Mouse (Mus musculus) embryonic facial prominence, embryonic 10.5 days (tissue): ENCODE results near the gene Frk. TPM values are rescaled to one million over a fixed set of nuclear protein-coding genes. Genes with fewer than 3 reads are reported as not detected.
A peak's percentile ranks its signal among the peaks of the same experiment; 100 is the strongest.
"Not testable (repeated sequence)": the region's sequence is repeated elsewhere in the genome, so short reads cannot be mapped to it uniquely, and the experiment has no call there.

Experiments used
- DNase-seq: peaks from one replicate; pipeline ENCODE4 v3.0.0-alpha.2; 2017; ENCODE audit warnings: low spot score
- H3K27ac ChIP-seq: fragments of 300-500 bp; sonication (generic); replicated peaks from 2 replicates; pipeline ENCODE4 v1.5.1; 2016; ENCODE audit warnings: mild to moderate bottlenecking
- H3K27me3 ChIP-seq: fragments of 300-500 bp; sonication (generic); replicated peaks from 2 replicates; pipeline ENCODE4 v1.6.1; 2016; ENCODE audit warnings: low read depth, mild to moderate bottlenecking; ENCODE audit not compliant: poor library complexity, severe bottlenecking
- H3K36me3 ChIP-seq: fragments of 300-500 bp; sonication (generic); replicated peaks from 2 replicates; pipeline ENCODE4 v1.6.1; 2016; ENCODE audit warnings: mild to moderate bottlenecking, moderate library complexity
- H3K4me1 ChIP-seq: fragments of 300-500 bp; sonication (generic); 2 replicates; pipeline ENCODE4 v1.6.1; 2016
- H3K4me3 ChIP-seq: fragments of 300-500 bp; sonication (generic); 2 replicates; pipeline ENCODE4 v1.5.1; 2016; ENCODE audit warnings: mild to moderate bottlenecking, moderate library complexity
- H3K9me3 ChIP-seq: fragments of 300-500 bp; sonication (generic); 2 replicates; pipeline ENCODE4 v1.6.1; 2016; ENCODE audit warnings: mild to moderate bottlenecking
- WGBS: fragments of 180-500 bp; shearing (Covaris S2); methylation state at CpG from one replicate; pipeline ENCODE4 v1.1.7; 2016; 5-methylcytosine and 5-hydroxymethylcytosine counted together
- polyA plus RNA-seq: library from polyadenylated mRNA; unstranded; fragments of >200 nt; fragmentation: Nextera tagmentation; extraction: Ambion mirVana; gene quantifications from 2 replicates; pipeline ENCODE4 v1.2.1, GENCODE M21; 2016

Frk gene
- 5.0 and 6.1 TPM in 2 replicates for polyA plus RNA-seq

- no peaks in the 10 kb centered on the region for H3K27me3 ChIP-seq
- H3K36me3 ChIP-seq = no peaks in the 10 kb centered on the region
- H3K9me3 ChIP-seq = no peaks in the 10 kb centered on the region
- WGBS = 21% methylated on average over 11 of the region's 11 CpGs
- peak within 1 kb of the TSS; percentile 53 for H3K4me3 ChIP-seq
- peaks cover 14% of the 10 kb centered on the region for H3K4me1 ChIP-seq
- peak; percentile 48 for DNase-seq
- H3K27ac ChIP-seq = peak within 1 kb of the TSS; percentile 81
Observed at GRCm38 (mm10) chr10:34483297-34484013, at the start of gene Frk. Frk (plus strand) TSS chr10:34483399.

GRCm38 (mm10) chr10:34434191-34434590 lies 49.0 kb upstream of the Frk start:
- WGBS = 94% methylated on average over 9 of the region's 14 CpGs
- not testable (repeated sequence) for H3K27ac ChIP-seq, H3K4me3 ChIP-seq, H3K27me3 ChIP-seq, H3K36me3 ChIP-seq, H3K9me3 ChIP-seq, DNase-seq, H3K4me1 ChIP-seq

DNA sequence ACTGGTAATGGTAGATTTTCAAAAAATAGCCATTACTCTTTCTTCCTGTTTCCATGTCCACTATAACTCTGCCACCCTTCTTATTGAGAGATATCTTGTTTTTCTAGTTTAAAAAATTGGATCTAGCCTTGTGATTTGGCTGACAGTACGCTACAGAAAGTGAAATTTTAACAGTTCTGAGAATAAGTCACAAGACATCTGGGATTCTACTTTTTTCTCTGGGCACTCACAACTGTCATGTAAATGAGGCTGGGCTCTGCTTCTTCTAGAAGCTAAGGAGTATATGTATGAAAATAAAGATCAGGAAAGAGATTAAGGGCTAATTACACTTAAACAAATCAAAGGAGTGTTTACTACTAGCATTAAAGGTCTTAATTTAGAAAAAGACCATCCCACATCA lies 33.7 kb upstream of the Frk start:
- DNase-seq = no peak
- no peaks in the 10 kb centered on the region for H3K36me3 ChIP-seq
- WGBS = 73% methylated on average over 1 of the region's 1 CpGs

GRCm38 (mm10) chr10:34461451-34461850 lies 21.7 kb upstream of the Frk start:
- Histone ChIP-seq H3K4me3 (no peak overlapping the region), H3K4me1 (no peaks in the 10 kb centered on the region), H3K9me3 (no peaks in the 10 kb centered on the region), H3K27me3 (no peaks in the 10 kb centered on the region), H3K27ac (no peak overlapping the region), H3K36me3 (no peaks in the 10 kb centered on the region)
- no peak for DNase-seq
- WGBS = 82% methylated on average over 4 of the region's 4 CpGs

More for the DNA sequence above, 33.7 kb upstream of the Frk start:
- no peak overlapping the region for H3K27ac ChIP-seq
- no peaks in the 10 kb centered on the region for H3K27me3 ChIP-seq
- H3K4me3 ChIP-seq = no peak overlapping the region
- H3K9me3 ChIP-seq = no peaks in the 10 kb centered on the region
- H3K4me1 ChIP-seq = no peaks in the 10 kb centered on the region

GRCm38 (mm10) chr10:34464321-34464720 lies 18.9 kb upstream of the Frk start:
- H3K27me3 ChIP-seq = no peaks in the 10 kb centered on the region
- no peak overlapping the region for H3K4me3 ChIP-seq
- no peaks in the 10 kb centered on the region for H3K36me3 ChIP-seq
- WGBS = 88% methylated on average over 4 of the region's 4 CpGs
- no peaks in the 10 kb centered on the region for H3K4me1 ChIP-seq
- H3K27ac ChIP-seq = no peak overlapping the region
- H3K9me3 ChIP-seq = no peaks in the 10 kb centered on the region
- no peak for DNase-seq

DNA sequence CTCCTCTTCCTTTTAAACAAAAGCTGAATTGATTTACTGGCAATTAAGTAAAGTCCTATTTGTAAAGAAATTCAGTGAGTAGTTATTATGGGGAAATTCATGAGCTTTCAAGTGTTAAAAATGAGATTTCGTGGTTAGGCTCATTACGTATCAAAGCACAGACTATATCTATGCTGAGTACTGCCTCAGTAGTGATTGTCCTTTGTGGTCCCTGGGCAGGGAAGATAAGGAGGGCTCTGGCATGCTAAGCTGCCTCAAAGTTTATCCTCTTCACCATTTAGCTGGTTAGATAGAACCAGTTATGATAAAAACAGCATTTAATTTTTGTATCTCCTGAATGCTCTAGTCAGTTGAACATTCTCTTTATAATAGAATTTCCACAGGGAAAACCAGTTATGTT lies 14.2 kb upstream of the Frk start:
- Histone ChIP-seq H3K27ac (no peak overlapping the region), H3K27me3 (no peaks in the 10 kb centered on the region), H3K36me3 (no peaks in the 10 kb centered on the region), H3K9me3 (no peaks in the 10 kb centered on the region), H3K4me1 (no peaks in the 10 kb centered on the region), H3K4me3 (no peak overlapping the region)
- DNase-seq = no peak
- WGBS = 53% methylated on average over 2 of the region's 2 CpGs

DNA sequence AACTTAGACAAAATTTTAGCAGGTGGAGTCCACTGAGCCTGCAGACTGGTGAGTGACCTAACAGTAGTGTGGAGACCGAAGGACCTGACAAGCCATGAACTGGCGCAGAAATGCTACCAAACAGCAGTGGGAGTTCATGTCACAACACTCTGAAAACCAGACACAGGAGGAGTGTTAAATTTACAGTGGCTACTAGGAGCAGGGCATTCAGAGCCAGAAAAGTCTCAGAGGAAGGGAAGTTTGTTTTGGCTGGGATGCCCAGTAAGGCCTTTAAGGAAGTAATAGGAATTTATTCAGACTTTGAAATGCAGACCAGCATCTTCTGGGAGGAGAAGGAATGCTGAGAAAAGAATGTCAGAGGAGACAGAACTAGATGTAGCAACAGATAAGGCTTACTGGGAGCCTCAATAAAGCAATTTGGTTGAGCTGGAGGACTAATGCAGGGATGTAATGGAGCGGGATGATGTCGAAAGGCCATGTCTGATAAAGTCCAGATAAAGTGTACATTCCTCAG lies 3.2 kb upstream of the Frk start:
- H3K36me3 ChIP-seq = no peaks in the 10 kb centered on the region
- 78% methylated on average over 4 of the region's 4 CpGs for WGBS
- no peaks in the 10 kb centered on the region for H3K9me3 ChIP-seq
- H3K4me1 ChIP-seq = peaks cover 14% of the 10 kb centered on the region
- H3K27ac ChIP-seq = no peak overlapping the region
- no peak for DNase-seq
- H3K4me3 ChIP-seq = no peak overlapping the region
- H3K27me3 ChIP-seq = no peaks in the 10 kb centered on the region

- no peaks in the 10 kb centered on the region for H3K27me3 ChIP-seq
- H3K4me3 ChIP-seq = peak overlapping the region; percentile 53
- peak overlapping the region; percentile 81 for H3K27ac ChIP-seq
- no peaks in the 10 kb centered on the region for H3K9me3 ChIP-seq
- DNase-seq = peak; percentile 46
- no peaks in the 10 kb centered on the region for H3K36me3 ChIP-seq
- WGBS = 67% methylated on average over 14 of the region's 14 CpGs
- H3K4me1 ChIP-seq = peaks cover 14% of the 10 kb centered on the region
Observed at GRCm38 (mm10) chr10:34484014-34484411, 814 bp downstream of the Frk start.

- H3K27me3 ChIP-seq = no peaks in the 10 kb centered on the region
- no peak overlapping the region for H3K27ac ChIP-seq
- H3K4me1 ChIP-seq = peaks cover 11% of the 10 kb centered on the region
- 75% methylated on average over 4 of the region's 4 CpGs for WGBS
- no peak overlapping the region for H3K4me3 ChIP-seq
- no peaks in the 10 kb centered on the region for H3K36me3 ChIP-seq
- no peaks in the 10 kb centered on the region for H3K9me3 ChIP-seq
- DNase-seq = peak; percentile 23
Observed at GRCm38 (mm10) chr10:34485079-34485478, 1.9 kb downstream of the Frk start.

- 75% methylated on average over 2 of the region's 2 CpGs for WGBS
- H3K4me3 ChIP-seq = no peak overlapping the region
- DNase-seq = no peak
- no peaks in the 10 kb centered on the region for H3K36me3 ChIP-seq
- no peak overlapping the region for H3K27ac ChIP-seq
- no peaks in the 10 kb centered on the region for H3K9me3 ChIP-seq
- no peaks in the 10 kb centered on the region for H3K27me3 ChIP-seq
- no peaks in the 10 kb centered on the region for H3K4me1 ChIP-seq
Observed at GRCm38 (mm10) chr10:34507807-34508206, 24.6 kb downstream of the Frk start.

GRCm38 (mm10) chr10:34508593-34508992 lies 25.4 kb downstream of the Frk start:
- 63% methylated on average over 1 of the region's 1 CpGs for WGBS
- DNase-seq = no peak

GRCm38 (mm10) chr10:34509256-34509655 lies 26.1 kb downstream of the Frk start:
- Histone ChIP-seq H3K36me3 (no peaks in the 10 kb centered on the region), H3K4me3 (no peak overlapping the region), H3K4me1 (no peaks in the 10 kb centered on the region), H3K27me3 (no peaks in the 10 kb centered on the region), H3K27ac (no peak overlapping the region), H3K9me3 (no peaks in the 10 kb centered on the region)
- no peak for DNase-seq
- WGBS = 93% methylated on average over 2 of the region's 2 CpGs

More at GRCm38 (mm10) chr10:34508593-34508992, 25.4 kb downstream of the Frk start:
- no peaks in the 10 kb centered on the region for H3K36me3 ChIP-seq
- no peaks in the 10 kb centered on the region for H3K27me3 ChIP-seq
- H3K4me3 ChIP-seq = no peak overlapping the region
- H3K27ac ChIP-seq = no peak overlapping the region
- H3K4me1 ChIP-seq = no peaks in the 10 kb centered on the region
- H3K9me3 ChIP-seq = no peaks in the 10 kb centered on the region

- Histone ChIP-seq H3K4me3 (no peak overlapping the region), H3K9me3 (no peaks in the 10 kb centered on the region), H3K36me3 (no peaks in the 10 kb centered on the region), H3K27me3 (no peaks in the 10 kb centered on the region), H3K27ac (no peak overlapping the region), H3K4me1 (no peaks in the 10 kb centered on the region)
- 89% methylated on average over 3 of the region's 3 CpGs for WGBS
- DNase-seq = no peak
Observed at GRCm38 (mm10) chr10:34511192-34511591, 28.0 kb downstream of the Frk start.
